Mouse (Mus musculus) heart, adult 2 months (tissue): ENCODE results near the gene Lrr1.

Experiments used
- CTCF ChIP-seq: fragments of 200-600 bp; IDR thresholded peaks from 2 replicates; pipeline ENCODE4 v1.8.1; 2022; ENCODE audit warnings: antibody characterized with exemption, mild to moderate bottlenecking, moderate library complexity
- EP300 ChIP-seq: fragments of 200-500 bp; IDR thresholded peaks from 2 replicates; pipeline ENCODE4 v1.6.1; 2011; ENCODE audit warnings: low read depth, low read length, control low read depth; ENCODE audit not compliant: insufficient read depth
- POLR2A ChIP-seq: fragments of 200-500 bp; IDR thresholded peaks from 2 replicates; pipeline ENCODE4 v1.6.1; 2011; ENCODE audit warnings: mild to moderate bottlenecking, low read depth, low read length, control low read depth; ENCODE audit not compliant: insufficient read depth

GRCm38 (mm10) chr12:69164904-69165303, 3.7 kb upstream of the Lrr1 start:
- no peak for TF ChIP-seq CTCF
- TF ChIP-seq POLR2A = no peak
- TF ChIP-seq EP300 = no peak
